Mouse (Mus musculus): ENCODE results near the gene Garem2.
A peak's percentile ranks its signal among the peaks of the same experiment; 100 is the strongest.

Garem2 gene

GRCm38 (mm10) chr5:30153222-30153621, 48.3 kb downstream of the Garem2 start:
- DNase-seq (ENCODE audit: low read depth, low spot score), result no peak

DNA sequence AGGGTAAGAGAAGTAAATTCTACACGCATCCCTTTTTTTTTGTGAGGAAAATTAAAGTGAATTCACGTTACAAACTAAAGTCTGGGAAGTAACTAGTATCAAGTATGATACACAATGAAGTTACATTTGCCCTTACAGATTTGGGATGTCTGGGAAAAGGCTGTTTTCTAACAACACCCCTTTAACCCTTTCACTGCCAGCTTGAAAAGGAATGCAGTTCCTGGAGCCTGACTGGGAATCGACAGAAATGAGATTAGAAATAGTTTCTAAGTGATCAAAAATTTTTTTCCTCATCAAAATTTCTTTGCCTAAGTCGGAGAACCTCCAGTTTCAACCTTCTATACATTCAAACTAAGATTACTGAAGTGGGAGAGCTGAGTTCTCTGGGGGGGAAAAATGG, 49.1 kb downstream of the Garem2 start:
- DNase-seq (ENCODE audit: low read depth, low spot score), result peak; percentile 56

DNA sequence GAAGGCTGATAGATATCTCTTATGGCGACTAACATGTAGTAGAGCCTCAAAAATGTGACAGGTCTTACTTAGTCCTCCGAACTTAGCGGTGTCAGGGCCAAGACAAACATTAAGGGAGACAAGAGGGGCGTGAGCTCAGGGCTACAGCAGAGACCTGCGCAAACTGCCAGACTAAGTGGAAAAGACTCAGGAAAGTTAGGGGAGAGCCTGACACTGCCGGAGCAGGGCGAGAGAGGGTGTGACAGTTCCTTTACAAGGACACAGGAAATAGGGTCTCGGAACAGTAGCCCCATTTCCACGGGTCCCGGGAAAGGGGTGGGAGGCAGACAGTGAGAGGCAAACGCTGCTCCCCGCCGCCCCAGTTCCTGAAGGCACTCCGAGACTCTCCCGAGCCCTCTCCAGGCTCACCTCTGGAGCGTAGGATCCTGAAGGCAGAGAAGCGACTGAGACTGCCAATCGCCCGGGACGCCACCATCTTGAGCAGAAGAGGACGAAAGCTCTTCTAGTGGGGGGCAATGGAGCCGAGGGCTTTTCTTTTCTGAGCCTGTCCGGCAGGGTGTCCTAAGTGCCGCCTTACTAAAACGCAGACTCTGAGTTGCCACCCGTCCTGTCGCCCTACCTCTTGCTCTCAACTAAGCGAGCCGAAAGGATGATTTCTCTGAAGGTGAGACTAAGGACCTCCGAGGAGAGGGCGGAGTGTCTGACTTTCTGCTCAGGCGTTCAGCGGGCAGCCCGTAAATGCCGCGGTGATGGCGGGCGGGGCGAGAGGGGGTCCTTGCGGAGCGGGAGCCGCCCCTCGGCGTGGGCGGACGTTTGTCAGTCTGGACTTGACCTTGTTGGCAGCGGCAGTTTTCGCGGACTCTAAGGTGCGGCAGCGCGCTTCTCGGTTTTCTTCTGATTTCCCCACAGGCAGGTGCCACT, 49.8 kb downstream of the Garem2 start, which contains the start of the genes Hadha and Hadhb:
Hadha (minus strand) TSS at position 689 of the 921 bp plus-strand sequence.
Hadhb (plus strand) TSS at position 775 of the 921 bp plus-strand sequence.
- DNase-seq (ENCODE audit: low read depth, low spot score), result peak; percentile 93

GRCm38 (mm10) chr5:30155395-30155792, 50.4 kb downstream of the Garem2 start:
- no peak for DNase-seq (ENCODE audit: low read depth, low spot score)

DNA sequence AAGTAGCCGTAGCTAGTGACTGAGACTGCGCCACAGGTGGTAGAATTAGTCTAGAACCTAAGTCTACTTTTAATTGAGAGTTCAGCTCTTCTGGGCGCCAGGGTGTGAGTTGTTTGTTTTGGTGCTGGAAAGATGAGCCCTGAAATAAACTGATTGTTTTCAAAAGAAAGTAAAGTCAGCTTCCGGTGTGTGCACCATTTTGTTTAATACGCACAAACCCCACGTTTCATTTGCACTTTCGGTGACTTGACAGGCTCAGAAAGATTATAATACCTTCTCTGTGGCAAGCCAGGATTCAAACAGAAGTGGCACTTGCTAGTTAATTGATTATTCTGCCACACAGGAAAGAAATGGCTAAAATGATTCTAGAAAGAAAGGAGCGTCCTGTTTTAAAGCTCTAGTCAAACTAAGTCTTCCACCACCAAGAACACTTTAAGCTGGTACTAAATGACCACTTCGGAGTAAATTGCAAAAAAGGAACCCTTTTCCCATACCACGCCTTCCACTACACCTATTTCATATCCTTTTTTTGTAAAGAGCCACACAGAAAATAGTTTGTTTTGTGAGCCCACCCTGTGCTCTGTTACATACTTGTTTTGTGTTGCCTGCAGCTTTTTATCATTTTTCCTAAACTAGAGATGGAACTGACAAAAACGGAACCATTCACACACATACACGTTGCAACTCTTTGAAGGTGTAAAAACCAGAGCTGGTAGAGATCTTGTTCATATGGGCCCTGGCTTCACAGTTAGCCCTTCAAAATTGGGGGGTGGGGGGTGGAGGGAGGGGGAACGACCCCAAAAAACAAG, 51.1 kb downstream of the Garem2 start:
- no peak for DNase-seq (ENCODE audit: low read depth, low spot score)

- no peak for DNase-seq (ENCODE audit: low read depth, low spot score)
Measured at GRCm38 (mm10) chr5:30159601-30160000, 54.6 kb downstream of the Garem2 start.

- DNase-seq (ENCODE audit: low read depth, low spot score), result no peak
Measured at GRCm38 (mm10) chr5:30161836-30162235, 56.9 kb downstream of the Garem2 start.

DNA sequence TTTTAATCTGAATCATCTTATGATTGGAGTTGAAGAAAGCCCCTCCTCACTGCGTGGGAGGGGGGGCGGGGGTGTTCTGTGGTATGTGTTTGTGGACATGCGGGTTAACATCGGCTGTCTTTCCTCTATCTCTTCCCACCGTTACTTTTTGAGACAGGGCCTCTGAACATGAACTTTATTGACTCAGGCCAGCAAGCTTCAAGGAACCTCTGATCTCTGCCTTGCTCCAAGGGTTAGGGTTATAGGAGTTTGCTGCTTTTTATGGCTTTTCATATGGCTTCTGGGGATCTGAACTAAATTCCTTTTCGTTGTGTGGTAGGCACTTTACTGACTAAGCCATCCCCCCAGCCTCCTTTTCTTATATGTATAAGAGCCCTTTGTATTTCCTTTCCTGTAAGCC, 57.4 kb downstream of the Garem2 start:
- DNase-seq (ENCODE audit: low read depth, low spot score), result no peak

DNA sequence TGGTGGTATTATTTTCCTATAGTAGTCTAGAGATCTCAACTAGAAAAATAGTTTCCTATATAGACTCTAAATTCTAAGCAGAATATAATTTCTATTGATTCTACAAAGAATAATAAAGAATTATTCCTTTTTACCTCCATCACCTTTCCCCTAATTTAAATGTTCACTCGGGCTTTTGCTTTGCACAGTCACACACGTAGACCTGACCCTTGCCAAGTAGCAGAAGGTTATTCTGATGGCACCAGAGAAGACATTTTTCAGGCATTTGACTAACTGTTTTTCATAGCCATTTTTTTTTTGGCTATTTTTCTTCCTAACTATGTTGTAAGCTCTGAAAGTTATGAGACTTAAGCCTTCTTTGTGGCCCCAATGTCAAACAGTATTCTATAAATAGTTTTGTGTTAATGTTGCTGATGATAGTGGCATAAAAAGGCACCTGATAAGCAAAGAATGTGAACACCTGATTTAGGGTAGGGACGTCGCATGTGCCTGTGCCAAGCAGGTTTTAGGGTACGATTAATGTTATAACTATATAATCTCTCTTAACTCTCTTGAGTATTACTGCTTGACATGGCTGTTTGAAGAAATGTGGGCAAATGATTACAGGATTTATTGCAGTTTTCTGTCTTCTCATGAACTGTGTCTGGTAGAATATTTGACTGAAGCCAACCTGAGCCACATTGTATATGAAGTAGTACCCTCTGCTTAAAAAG, 60.4 kb downstream of the Garem2 start:
- DNase-seq (ENCODE audit: low read depth, low spot score), result no peak
